In genomic region chr10:61451463-61451930, GRCm38 (mm10) we compare ENCODE assay signal across 8 mouse cellular contexts. TPM values are rescaled to one million over a fixed set of nuclear protein-coding genes. Genes with fewer than 3 reads are reported as not detected.
DNase-seq lines count a peak whose midpoint lies in the region; TF ChIP-seq lines count a peak whose summit lies in the region.

No protein-coding gene starts in this region.

- no peak for TF ChIP-seq POLR2A in brain, embryonic 14.5 days (IDR thresholded peaks at IDR 0.05; ENCODE audit: borderline replicate concordance, extremely low read depth, insufficient read depth, insufficient read length, poor library complexity, severe bottlenecking)

- no peak for TF ChIP-seq CTCF in brain, embryonic 14.5 days (IDR thresholded peaks at IDR 0.05; ENCODE audit: borderline replicate concordance, extremely low read depth, insufficient read depth, insufficient read length)

- peak; percentile 43 to 51 for DNase-seq in cerebellum, postnatal 10 days
- DNase-seq in cerebellum, adult 11 months = no peak
- DNase-seq in brain, embryonic 14.5 days (ENCODE audit: low read depth) = peak; percentile 37
- DNase-seq in heart, adult 8-10 months (ENCODE audit: low spot score) = peak; percentile 45
- DNase-seq in kidney, adult 9 months = peak; percentile 73
- peak; percentile 58 for DNase-seq in lung, postnatal 10 days
- DNase-seq in ovary, postnatal 14 days (ENCODE audit: low spot score) = peak; percentile 13
- no peak for DNase-seq in left cerebral cortex, adult 18-20 months (ENCODE audit: low spot score in 2 of 2)

RNA-seq across cellular contexts. Expression of gene Eif4ebp2, which starts 1.0 kb away (rescaled TPM):
- 72.0 and 86.6 TPM in 2 replicates for polyA plus RNA-seq in brain, embryonic 14.5 days (2012; rRNA removed)
- total RNA-seq in heart, adult 8-10 months (2022) = 10 to 100 TPM; 59.5 to 77.7 (median 70.8) TPM
- 10 to 100 TPM; 49.2 to 53.4 TPM for total RNA-seq in left cerebral cortex, adult 18-20 months (2021)

RNA-seq across cellular contexts. Expression of gene Lrrc20, which starts 24.1 kb away (rescaled TPM):
- polyA plus RNA-seq in brain, embryonic 14.5 days (2012; rRNA removed) = 23.6 and 25.6 TPM in 2 replicates
- 10 to 100 TPM; 32.7 to 43.3 (median 40.3) TPM for total RNA-seq in heart, adult 8-10 months (2022)
- total RNA-seq in left cerebral cortex, adult 18-20 months (2021) = 10 to 100 TPM; 18.7 to 21.7 TPM

RNA-seq across cellular contexts. Expression of gene Nodal, which starts 33.7 kb away (rescaled TPM):
- polyA plus RNA-seq in brain, embryonic 14.5 days (2012; rRNA removed) = 0.09 and 0.12 TPM in 2 replicates
- total RNA-seq in heart, adult 8-10 months (2022) = under 1 TPM in 1 of 4 experiments, not detected in 3; 0.11 TPM
- under 1 TPM; 0.23 to 0.26 TPM for total RNA-seq in left cerebral cortex, adult 18-20 months (2021)

Comparison
In these comparisons a context has a peak if more than half of its experiments do, and no peak if none do; other contexts are left out.
1. DNase-seq: peak in cerebellum, postnatal 10 days (2 of 2), brain, embryonic 14.5 days (single experiment), heart, adult 8-10 months (single experiment), kidney, adult 9 months (single experiment), lung, postnatal 10 days (single experiment) and ovary, postnatal 14 days (single experiment); none in cerebellum, adult 11 months (single experiment) and left cerebral cortex, adult 18-20 months (0 of 2).